Mouse (Mus musculus): Measurements from ENCODE around the gene Cd81. TPM values are rescaled to one million over a fixed set of nuclear protein-coding genes. Genes with fewer than 3 reads are reported as not detected.

The Cd81 gene
- polyA plus RNA-seq, 1 experiment: 78.4 TPM

DNA sequence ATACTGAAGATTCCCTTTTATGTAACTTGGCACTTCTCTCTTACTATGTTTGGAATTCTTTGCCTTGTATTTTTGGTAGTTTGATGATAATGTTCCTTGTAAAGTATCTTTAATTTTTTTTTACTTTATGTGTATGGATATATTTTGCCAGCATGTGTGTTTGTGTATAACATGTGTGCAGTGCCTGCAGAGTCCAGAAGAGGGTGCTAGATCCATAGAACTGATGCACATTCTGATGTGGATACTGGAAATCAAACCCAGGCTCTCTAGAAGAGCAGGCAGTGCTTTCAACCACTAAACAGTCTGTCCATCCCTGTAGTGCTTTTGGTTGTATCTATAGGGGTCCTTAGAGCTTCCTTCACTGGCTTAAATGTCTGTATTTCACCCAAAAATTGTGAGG lies 62.2 kb downstream of the Cd81 start:
- no peak for TF ChIP-seq CTCF (IDR thresholded peaks at IDR 0.05; ENCODE audit: control insufficient read depth, insufficient read depth, insufficient replicate concordance, low read depth, low read length)
- TF ChIP-seq POLR2A (IDR thresholded peaks at IDR 0.05; ENCODE audit: control insufficient read depth, low read depth, low read length): no peak
- Histone ChIP-seq H3K27ac (ENCODE audit: control insufficient read depth, insufficient read depth, low read depth, low read length) (no peak overlapping the region), H3K36me3 (ENCODE audit: control insufficient read depth, insufficient read depth, low read length) (no peaks in the 10 kb centered on the region), H3K4me3 (ENCODE audit: control insufficient read depth, low read depth, low read length) (no peak overlapping the region), H3K27me3 (ENCODE audit: control insufficient read depth, insufficient read depth, low read length) (no peaks in the 10 kb centered on the region), H3K4me1 (ENCODE audit: control insufficient read depth, insufficient read depth, low read length) (no peaks in the 10 kb centered on the region)

- H3K27ac ChIP-seq (ENCODE audit: control insufficient read depth, insufficient read depth, low read depth, low read length): no peak overlapping the region
- no peaks in the 10 kb centered on the region for H3K4me1 ChIP-seq (ENCODE audit: control insufficient read depth, insufficient read depth, low read length)
- no peaks in the 10 kb centered on the region for H3K27me3 ChIP-seq (ENCODE audit: control insufficient read depth, insufficient read depth, low read length)
- no peak overlapping the region for H3K4me3 ChIP-seq (ENCODE audit: control insufficient read depth, low read depth, low read length)
- no peaks in the 10 kb centered on the region for H3K36me3 ChIP-seq (ENCODE audit: control insufficient read depth, insufficient read depth, low read length)
- TF ChIP-seq CTCF (IDR thresholded peaks at IDR 0.05; ENCODE audit: control insufficient read depth, insufficient read depth, insufficient replicate concordance, low read depth, low read length) (no peak), POLR2A (IDR thresholded peaks at IDR 0.05; ENCODE audit: control insufficient read depth, low read depth, low read length) (no peak)
These were observed 64.0 kb downstream of the Cd81 start for GRCm38 (mm10) chr7:143116521-143116920.

Other genes with a start within 250 kb of the Cd81 start
- 0.22 and 0.28 TPM in 2 replicates for gene Th, start 121.6 kb upstream of the Cd81 start, polyA plus RNA-seq (2012; rRNA removed)
- gene Ascl2, start 83.5 kb upstream of the Cd81 start, polyA plus RNA-seq (2012; rRNA removed): 1.0 and 1.2 TPM in 2 replicates
- 0.10 and 0.17 TPM in 2 replicates for gene Tspan32, start 47.7 kb upstream of the Cd81 start, polyA plus RNA-seq (2012; rRNA removed)
- gene Tssc4, start 16.5 kb downstream of the Cd81 start, polyA plus RNA-seq (2012; rRNA removed): 43.1 and 43.7 TPM in 2 replicates
- gene Trpm5, start 41.9 kb downstream of the Cd81 start, polyA plus RNA-seq (2012; rRNA removed): 1.1 and 1.5 TPM in 2 replicates
- gene Kcnq1, start 53.6 kb downstream of the Cd81 start, polyA plus RNA-seq (2012; rRNA removed): 1.6 and 1.8 TPM in 2 replicates

All from testis, adult 2 months (tissue).